Mouse (Mus musculus) limb, embryonic 11.5 days (tissue): ENCODE results near the gene Pakap. TPM values are rescaled to one million over a fixed set of nuclear protein-coding genes. Genes with fewer than 3 reads are reported as not detected.

ENCODE experiments used
- ATAC-seq: fragments of 200-750 bp; cut with Nextera tagmentation; 2 replicates; pipeline ENCODE4 v1.8.0; 2017; ENCODE audit warnings: low read depth; ENCODE audit not compliant: insufficient number of reproducible peaks, low FRiP score, low TSS enrichment
- DNase-seq: peaks from one replicate; pipeline ENCODE4 v3.0.0-alpha.2; 2015; ENCODE audit warnings: low spot score
- H3K27ac ChIP-seq: fragments of 300-500 bp; sonication (generic); replicated peaks from 2 replicates; pipeline ENCODE4 v1.5.1; 2014; ENCODE audit warnings: low read depth, mild to moderate bottlenecking, low read length
- H3K27me3 ChIP-seq: fragments of 300-500 bp; sonication (generic); 2 replicates; pipeline ENCODE4 v1.6.1; 2014; ENCODE audit warnings: mild to moderate bottlenecking, low read length, mixed read lengths; ENCODE audit not compliant: control insufficient read depth, insufficient read depth
- H3K36me3 ChIP-seq: fragments of 300-500 bp; sonication (generic); 2 replicates; pipeline ENCODE4 v1.6.1; 2014; ENCODE audit warnings: mild to moderate bottlenecking, low read length, moderate library complexity, mixed read lengths; ENCODE audit not compliant: control insufficient read depth, insufficient read depth
- H3K4me1 ChIP-seq: fragments of 300-500 bp; sonication (generic); 2 replicates; pipeline ENCODE4 v1.6.1; 2014; ENCODE audit warnings: low read length, mixed read lengths; ENCODE audit not compliant: control insufficient read depth, insufficient read depth
- H3K4me2 ChIP-seq: fragments of 300-500 bp; sonication (generic); 2 replicates; pipeline ENCODE4 v1.6.1; 2014; ENCODE audit warnings: low read depth, mild to moderate bottlenecking, moderate library complexity; ENCODE audit not compliant: severe bottlenecking
- H3K4me3 ChIP-seq: fragments of 300-500 bp; sonication (generic); 2 replicates; pipeline ENCODE4 v1.5.1; 2014; ENCODE audit warnings: low read depth, low read length
- H3K9ac ChIP-seq: fragments of 300-500 bp; sonication (generic); 2 replicates; pipeline ENCODE4 v1.6.1; 2014; ENCODE audit warnings: mild to moderate bottlenecking, low read length
- H3K9me3 ChIP-seq: fragments of 300-500 bp; sonication (generic); 2 replicates; pipeline ENCODE4 v1.6.1; 2016; ENCODE audit warnings: low read length; ENCODE audit not compliant: control insufficient read depth
- WGBS: fragments of 180-500 bp; shearing (Covaris S2); extraction: QIAGEN DNeasy Blood & Tissue Kit; methylation state at CpG from one replicate; pipeline ENCODE4 v1.1.7; 2014; 5-methylcytosine and 5-hydroxymethylcytosine counted together
- polyA plus RNA-seq: library from polyadenylated mRNA; unstranded; fragments of >200 nt; fragmentation: Nextera tagmentation; extraction: Ambion mirVana; gene quantifications from 2 replicates; pipeline ENCODE4 v1.2.1, GENCODE M21; 2014

Gene Pakap
- polyA plus RNA-seq, 1 experiment from 2014 or later, result 32.6 TPM

DNA sequence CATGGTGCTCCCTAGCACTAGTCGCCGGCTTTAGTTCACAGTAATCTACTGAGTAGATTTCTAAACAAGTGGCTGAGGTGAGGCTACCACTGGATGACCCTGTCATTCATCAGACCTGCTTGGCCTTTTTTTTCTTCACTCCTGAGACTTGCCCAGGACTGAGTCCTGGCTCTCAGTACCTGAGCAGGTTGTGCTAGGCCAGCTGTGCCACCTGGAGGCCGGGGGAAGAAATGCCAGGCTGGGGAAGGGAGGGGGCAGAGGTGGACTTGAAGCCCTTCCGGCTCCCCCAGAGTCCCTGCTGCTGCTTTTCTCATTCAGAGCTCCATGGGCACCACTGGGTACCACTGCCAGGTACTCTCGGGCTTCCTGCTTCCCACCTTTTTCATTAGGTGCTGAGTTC is 220.7 kb downstream of the Pakap start:
- Histone ChIP-seq H3K27me3 (peaks cover 3% of the 10 kb centered on the region; the same call in 1 of the 2 replicates), H3K9ac (no peak overlapping the region), H3K4me2 (no peak overlapping the region), H3K4me1 (no peaks in the 10 kb centered on the region), H3K27ac (no peak overlapping the region), H3K36me3 (no peaks in the 10 kb centered on the region), H3K4me3 (no peak overlapping the region), H3K9me3 (no peaks in the 10 kb centered on the region)
- DNase-seq (no peak), ATAC-seq (no peak)
- 57% methylated on average over 5 of the region's 5 CpGs for WGBS

DNA sequence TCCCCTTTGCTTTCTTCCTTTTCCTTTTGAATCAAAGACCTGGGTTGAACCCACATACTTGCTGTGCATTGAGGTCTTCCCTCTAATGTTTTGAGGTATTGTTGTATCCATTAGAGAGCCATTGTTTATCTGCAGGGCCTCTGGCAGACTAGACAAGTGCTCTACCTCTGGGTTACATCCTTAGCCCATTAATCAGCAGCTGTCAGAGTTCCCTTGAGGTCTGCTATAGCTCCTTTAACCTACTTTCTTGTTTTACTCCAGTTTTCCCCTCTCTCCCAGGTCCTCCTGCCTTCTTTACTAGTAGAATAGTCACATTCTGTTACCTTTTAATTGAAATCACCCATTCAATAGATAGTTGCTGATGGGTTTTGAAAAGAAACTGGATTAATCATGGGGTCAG is 221.1 kb downstream of the Pakap start:
- no peaks in the 10 kb centered on the region for H3K9me3 ChIP-seq
- H3K4me3 ChIP-seq, result no peak overlapping the region
- H3K9ac ChIP-seq, result no peak overlapping the region
- no peak overlapping the region for H3K4me2 ChIP-seq
- ATAC-seq (no peak), DNase-seq (no peak)
- no peaks in the 10 kb centered on the region for H3K36me3 ChIP-seq
- no peaks in the 10 kb centered on the region for H3K4me1 ChIP-seq
- H3K27me3 ChIP-seq, result no peaks in the 10 kb centered on the region
- no peak overlapping the region for H3K27ac ChIP-seq

- no peak overlapping the region for H3K4me2 ChIP-seq
- DNase-seq (no peak), ATAC-seq (no peak)
- no peak overlapping the region for H3K4me3 ChIP-seq
- 79% methylated on average over 8 of the region's 8 CpGs for WGBS
- H3K36me3 ChIP-seq, result no peaks in the 10 kb centered on the region
- H3K27ac ChIP-seq, result no peak overlapping the region
- H3K27me3 ChIP-seq, result no peaks in the 10 kb centered on the region
- H3K9me3 ChIP-seq, result no peaks in the 10 kb centered on the region
- H3K4me1 ChIP-seq, result peaks cover 6% of the 10 kb centered on the region; the same call in 1 of the 2 replicates
- H3K9ac ChIP-seq, result no peak overlapping the region
Observed at GRCm38 (mm10) chr4:57793989-57794388, 226.0 kb downstream of the Pakap start.

- no peak for ATAC-seq
- Histone ChIP-seq H3K9me3 (no peaks in the 10 kb centered on the region), H3K36me3 (no peaks in the 10 kb centered on the region), H3K4me3 (no peak overlapping the region), H3K4me1 (peaks cover 6% of the 10 kb centered on the region; the same call in 1 of the 2 replicates), H3K4me2 (no peak overlapping the region), H3K27me3 (no peaks in the 10 kb centered on the region), H3K27ac (no peak overlapping the region), H3K9ac (no peak overlapping the region)
- no peak for DNase-seq
- 32% methylated on average over 3 of the region's 3 CpGs for WGBS
Observed at GRCm38 (mm10) chr4:57794547-57794946, 226.6 kb downstream of the Pakap start.

DNA sequence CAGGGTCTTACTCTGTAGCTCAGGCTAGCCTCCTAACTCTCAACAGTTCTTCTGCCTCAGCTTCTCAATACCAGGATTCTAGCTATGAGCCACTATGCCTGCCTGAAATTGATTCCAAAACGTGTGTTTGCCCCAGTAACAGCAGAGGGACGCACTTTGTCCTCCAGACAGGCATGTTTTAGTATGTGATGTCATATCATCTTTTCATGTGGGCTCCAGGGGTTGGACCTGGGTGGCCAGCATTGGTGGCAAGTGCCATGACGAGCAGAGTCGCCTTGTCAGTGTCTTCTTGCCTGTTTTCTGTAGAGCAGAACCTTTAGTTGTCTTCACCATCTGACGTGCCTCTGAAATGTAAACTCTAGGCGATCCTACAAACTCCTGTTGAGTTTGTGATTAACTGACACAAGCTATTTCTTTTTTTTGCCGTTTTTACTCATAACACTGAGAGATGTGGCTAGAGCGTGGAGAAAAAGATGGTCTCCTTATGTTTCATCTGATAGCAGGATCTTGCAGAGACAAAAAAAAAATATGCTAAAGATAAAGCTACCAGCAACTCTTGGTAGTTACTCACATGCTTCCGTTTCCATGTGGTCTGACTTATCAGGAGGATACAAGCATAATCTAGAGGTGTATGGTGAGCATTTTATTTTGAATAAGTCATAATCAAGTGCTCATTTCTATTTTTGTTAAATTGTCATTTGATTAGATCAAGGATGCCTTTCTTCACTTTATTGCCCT is 229.7 kb downstream of the Pakap start:
- ATAC-seq (no peak), DNase-seq (no peak)
- no peak overlapping the region for H3K27ac ChIP-seq
- H3K4me2 ChIP-seq, result no peak overlapping the region
- H3K9ac ChIP-seq, result no peak overlapping the region
- WGBS, result 86% methylated on average over 9 of the region's 9 CpGs
- H3K27me3 ChIP-seq, result no peaks in the 10 kb centered on the region
- peaks cover 6% of the 10 kb centered on the region; the same call in 1 of the 2 replicates for H3K4me1 ChIP-seq
- H3K36me3 ChIP-seq, result no peaks in the 10 kb centered on the region; the same call in 1 of the 2 replicates
- no peak overlapping the region for H3K4me3 ChIP-seq
- H3K9me3 ChIP-seq, result no peaks in the 10 kb centered on the region

DNA sequence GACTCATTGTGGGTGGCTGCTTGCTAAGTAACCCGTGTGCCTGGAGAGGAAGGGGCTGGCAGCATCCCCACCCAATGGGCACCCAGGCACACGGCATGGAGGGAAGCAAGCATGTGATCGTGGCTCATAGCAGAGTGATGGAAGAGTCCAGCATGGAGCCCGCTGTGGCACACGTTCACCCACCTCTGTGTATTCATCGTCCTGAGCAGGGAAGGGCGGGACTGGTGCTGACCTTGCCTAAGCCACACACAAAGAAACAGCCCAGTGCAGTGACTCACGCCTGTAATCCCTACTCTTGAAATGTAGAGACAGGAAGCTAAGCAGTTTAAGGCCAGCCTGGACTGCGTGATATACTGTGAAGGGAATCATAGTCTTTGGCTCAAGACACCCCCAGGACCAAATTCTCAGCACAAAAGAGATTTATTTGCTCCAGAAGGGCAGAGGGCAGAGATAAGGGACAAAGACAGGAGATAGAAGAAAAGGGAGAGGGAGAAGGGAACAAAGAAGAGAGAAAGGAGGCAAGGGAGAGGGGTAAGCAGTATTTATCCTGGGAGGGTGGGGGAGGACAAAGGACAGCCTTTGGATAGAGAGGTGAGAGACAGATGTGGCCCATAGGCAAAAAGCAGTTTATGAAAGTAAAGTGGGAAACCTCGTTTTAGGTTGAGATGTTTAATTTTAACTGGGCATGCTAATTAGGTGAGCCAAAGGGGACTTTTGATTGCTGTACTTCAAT is 230.5 kb downstream of the Pakap start:
- DNase-seq, result no peak
- no peaks in the 10 kb centered on the region; the same call in 1 of the 2 replicates for H3K36me3 ChIP-seq
- no peak overlapping the region for H3K4me2 ChIP-seq
- H3K4me3 ChIP-seq, result no peak overlapping the region
- no peak overlapping the region for H3K9ac ChIP-seq
- H3K27ac ChIP-seq, result no peak overlapping the region
- no peaks in the 10 kb centered on the region for H3K27me3 ChIP-seq
- 60% methylated on average over 10 of the region's 10 CpGs for WGBS
- no peaks in the 10 kb centered on the region for H3K9me3 ChIP-seq
- H3K4me1 ChIP-seq, result peaks cover 6% of the 10 kb centered on the region; the same call in 1 of the 2 replicates
- ATAC-seq, result no peak

DNA sequence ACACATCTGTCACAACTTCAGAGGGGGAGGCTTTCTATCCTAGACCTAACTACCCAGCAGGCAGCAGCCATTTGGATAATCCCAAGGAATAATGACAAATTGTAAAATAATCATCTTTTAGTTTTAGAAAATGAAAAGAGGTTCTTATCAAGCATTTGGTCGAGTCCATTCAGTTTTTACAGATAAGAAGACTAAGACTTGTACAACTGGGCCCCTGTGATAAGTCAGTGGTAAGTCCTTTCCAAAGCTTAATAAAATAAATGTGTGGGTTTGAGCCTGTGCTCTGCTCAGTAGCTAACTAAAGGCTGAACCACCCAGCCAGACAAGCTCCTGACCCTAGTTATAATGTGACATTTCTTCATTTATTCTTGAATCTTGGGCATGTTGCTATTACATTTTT is 231.3 kb downstream of the Pakap start:
- 67% methylated on average over 1 of the region's 1 CpGs for WGBS
- no peaks in the 10 kb centered on the region for H3K27me3 ChIP-seq
- H3K27ac ChIP-seq, result no peak overlapping the region
- H3K4me1 ChIP-seq, result peaks cover 6% of the 10 kb centered on the region; the same call in 1 of the 2 replicates
- no peak overlapping the region for H3K4me2 ChIP-seq
- no peaks in the 10 kb centered on the region; the same call in 1 of the 2 replicates for H3K36me3 ChIP-seq
- H3K9me3 ChIP-seq, result no peaks in the 10 kb centered on the region
- no peak overlapping the region for H3K4me3 ChIP-seq
- no peak overlapping the region for H3K9ac ChIP-seq
- no peak for DNase-seq
- ATAC-seq, result no peak

- ATAC-seq, result no peak
- H3K9ac ChIP-seq, result no peak overlapping the region
- no peaks in the 10 kb centered on the region; the same call in 1 of the 2 replicates for H3K36me3 ChIP-seq
- DNase-seq, result no peak
- H3K4me1 ChIP-seq, result 0 out of 2 replicates have a peak, but pooled peaks cover 3% of the 10 kb centered on the region
- WGBS, result 76% methylated on average over 7 of the region's 7 CpGs
- H3K27me3 ChIP-seq, result no peaks in the 10 kb centered on the region
- H3K27ac ChIP-seq, result no peak overlapping the region
- no peaks in the 10 kb centered on the region for H3K9me3 ChIP-seq
- no peak overlapping the region for H3K4me3 ChIP-seq
- H3K4me2 ChIP-seq, result no peak overlapping the region
Observed at GRCm38 (mm10) chr4:57801239-57801638, 233.3 kb downstream of the Pakap start.
